ENCODE assay signal across 8 mouse cellular contexts in genomic region chr2:60210821-60211220, GRCm38 (mm10). TPM values are rescaled to one million over a fixed set of nuclear protein-coding genes. Genes with fewer than 3 reads are reported as not detected.
A peak's percentile ranks its signal among the peaks of the same experiment; 100 is the strongest.
DNase-seq lines count a peak whose midpoint lies in the region; ATAC-seq and TF ChIP-seq lines count a peak whose summit lies in the region.

No protein-coding gene starts in this region.

- DNase-seq in kidney, adult 2 months = no peak
- DNase-seq in kidney, adult 11 months = no peak
- DNase-seq in ES-E14 (ENCODE audit: low read depth, low spot score) = no peak
- DNase-seq in urinary bladder, postnatal 36 days (ENCODE audit: low spot score in 2 of 2) = no peak
- DNase-seq in spleen, postnatal 36 days (ENCODE audit: low spot score in 2 of 2) = no peak
- DNase-seq in natural killer cell, adult 2 months (ENCODE audit: low spot score in 2 of 2) = no peak

- 7% methylated on average over 5 of the region's 5 CpGs for WGBS in kidney, adult 2 months
- 25% methylated on average over 5 of the region's 5 CpGs for WGBS in forebrain, embryonic 12.5 days
- WGBS in liver, embryonic 15.5 days (ENCODE audit: insufficient replicate concordance) = 19% methylated on average over 5 of the region's 5 CpGs

- H3K4me2 ChIP-seq in forebrain, embryonic 12.5 days = peak overlapping the region; percentile 76
- peak overlapping the region; percentile 77 for H3K4me2 ChIP-seq in liver, embryonic 15.5 days

- in situ Hi-C loops in ES-E14 (cut with MboI; ENCODE audit: low sequenced_read_pairs in 2 of 2, unreplicated experiment in 2 of 2) = loop anchor here in 1 of 2 experiments (10.0 kb wide), 1 partner anchor 166 kb away; no protein-coding TSS in a partner anchor

- ATAC-seq in forebrain, embryonic 12.5 days (ENCODE audit: low FRiP score) = no peak
- no peak for ATAC-seq in liver, embryonic 15.5 days (ENCODE audit: insufficient read depth)

- no peak for TF ChIP-seq CTCF in kidney, adult 2 months (conservative IDR thresholded peaks at IDR 0.05; ENCODE audit: insufficient read depth, insufficient read length, low read depth, low read length)

- H3K9me3 ChIP-seq in ES-E14 (ENCODE audit: control insufficient read depth, insufficient read depth, low read depth, low read length) = no peaks in the 10 kb centered on the region
- no peaks in the 10 kb centered on the region for H3K9me3 ChIP-seq in forebrain, embryonic 12.5 days
- H3K9me3 ChIP-seq in liver, embryonic 15.5 days (replicated peaks) = no peaks in the 10 kb centered on the region

- peak overlapping the region; percentile 100 for H3K4me3 ChIP-seq in kidney, adult 2 months (ENCODE audit: insufficient read depth, low read depth, low read length)
- H3K4me3 ChIP-seq in ES-E14 (ENCODE audit: insufficient read depth in 1 of 2, low read depth in 1 of 2, low read length in 2 of 2, poor library complexity in 1 of 2, severe bottlenecking in 1 of 2) = peak overlapping the region; percentile 85 to 99
- H3K4me3 ChIP-seq in forebrain, embryonic 12.5 days (replicated peaks) = peak overlapping the region; percentile 95
- peak overlapping the region; percentile 94 for H3K4me3 ChIP-seq in liver, embryonic 15.5 days (replicated peaks)

- H3K27me3 ChIP-seq in kidney, adult 2 months (replicated peaks; ENCODE audit: control insufficient read depth, insufficient read depth, low read length) = no peaks in the 10 kb centered on the region
- peaks cover 4% of the 10 kb centered on the region; the same call in 1 of the 2 replicates for H3K27me3 ChIP-seq in forebrain, embryonic 12.5 days
- no peaks in the 10 kb centered on the region for H3K27me3 ChIP-seq in liver, embryonic 15.5 days

- peaks cover 2% of the 10 kb centered on the region for H3K36me3 ChIP-seq in kidney, adult 2 months (ENCODE audit: control insufficient read depth, insufficient read depth, low read length)
- peaks cover 4% of the 10 kb centered on the region; the same call in 1 of the 2 replicates for H3K36me3 ChIP-seq in ES-E14 (ENCODE audit: control insufficient read depth, insufficient read depth, low read length, poor library complexity, severe bottlenecking)
- 0 out of 2 replicates have a peak, but pooled peaks cover 12% of the 10 kb centered on the region for H3K36me3 ChIP-seq in forebrain, embryonic 12.5 days (replicated peaks)
- peaks cover 32% of the 10 kb centered on the region for H3K36me3 ChIP-seq in liver, embryonic 15.5 days (replicated peaks)

- peaks cover 28% of the 10 kb centered on the region for H3K4me1 ChIP-seq in kidney, adult 2 months (ENCODE audit: control insufficient read depth, insufficient read depth, low read length)
- peaks cover 8 to 10% of the 10 kb centered on the region in 2 experiments for H3K4me1 ChIP-seq in ES-E14 (ENCODE audit: control insufficient read depth in 2 of 2, insufficient read depth in 2 of 2, low read length in 2 of 2, poor library complexity in 1 of 2)
- H3K4me1 ChIP-seq in forebrain, embryonic 12.5 days = peaks cover 31% of the 10 kb centered on the region
- peaks cover 49% of the 10 kb centered on the region for H3K4me1 ChIP-seq in liver, embryonic 15.5 days (replicated peaks)

- no peak for TF ChIP-seq POLR2A in kidney, adult 2 months (IDR thresholded peaks at IDR 0.05; ENCODE audit: low read depth, low read length)

- no peak overlapping the region for H3K27ac ChIP-seq in kidney, adult 2 months (ENCODE audit: insufficient read depth, low read depth, low read length)
- no peak overlapping the region for H3K27ac ChIP-seq in ES-E14 (ENCODE audit: insufficient read depth, low read depth, low read length, poor library complexity, severe bottlenecking)
- 0 out of 2 replicates have a peak overlapping the region, but pooled peaks have one; percentile 93 for H3K27ac ChIP-seq in forebrain, embryonic 12.5 days
- H3K27ac ChIP-seq in liver, embryonic 15.5 days (replicated peaks) = peak overlapping the region; percentile 94

- H3K9ac ChIP-seq in ES-E14 (ENCODE audit: insufficient read depth, low read depth, low read length, poor library complexity, severe bottlenecking) = peak overlapping the region; percentile 59; the same call in 1 of the 2 replicates
- peak overlapping the region; percentile 94 for H3K9ac ChIP-seq in forebrain, embryonic 12.5 days
- H3K9ac ChIP-seq in liver, embryonic 15.5 days = peak overlapping the region; percentile 95

TF ChIP-seq in ES-E14, 5 proteins besides CTCF, POLR2A, EP300 and RAD21:
- TF ChIP-seq HCFC1 (IDR thresholded peaks at IDR 0.05; ENCODE audit: borderline replicate concordance, insufficient read depth, low read length) = no peak
- TF ChIP-seq ZC3H11A (IDR thresholded peaks at IDR 0.05; ENCODE audit: borderline replicate concordance, low read depth, low read length) = no peak
- no peak for TF ChIP-seq CHD2 (IDR thresholded peaks at IDR 0.05; ENCODE audit: low read depth, low read length)
- TF ChIP-seq MAFK (IDR thresholded peaks at IDR 0.05; ENCODE audit: insufficient read depth, low read depth, low read length) = no peak
- no peak for TF ChIP-seq ZNF384 (IDR thresholded peaks at IDR 0.05; ENCODE audit: low read depth, low read length)

RNA-seq across cellular contexts. Expression of gene March7, which starts 1.1 kb away (rescaled TPM):
- polyA plus RNA-seq in kidney, adult 2 months (2012; rRNA removed) = 8.1 and 10.7 TPM in 2 replicates
- total RNA-seq in ES-E14 (2012; rRNA removed) = 72.8 and 97.8 TPM in 2 replicates
- polyA plus RNA-seq in forebrain, embryonic 12.5 days (2016; fragmentation: Nextera tagmentation; extraction: Ambion mirVana) = 99.0 and 99.9 TPM in 2 replicates
- 20.4 and 21.7 TPM in 2 replicates for polyA plus RNA-seq in liver, embryonic 15.5 days (2015; fragmentation: Nextera tagmentation; extraction: Ambion mirVana)

RNA-seq across cellular contexts. Expression of gene Baz2b, which starts 1.2 kb away (rescaled TPM):
- 15.0 and 16.5 TPM in 2 replicates for polyA plus RNA-seq in kidney, adult 2 months (2012; rRNA removed)
- total RNA-seq in ES-E14 (2012; rRNA removed) = 22.0 and 26.8 TPM in 2 replicates
- polyA plus RNA-seq in forebrain, embryonic 12.5 days (2016; fragmentation: Nextera tagmentation; extraction: Ambion mirVana) = 82.4 and 85.6 TPM in 2 replicates
- 14.8 TPM in 2 replicates for polyA plus RNA-seq in liver, embryonic 15.5 days (2015; fragmentation: Nextera tagmentation; extraction: Ambion mirVana)

Comparison
In these comparisons a context has a peak if more than half of its experiments do, and no peak if none do; other contexts are left out.
1. H3K27ac ChIP-seq: peak in forebrain, embryonic 12.5 days (single experiment) and liver, embryonic 15.5 days (single experiment); none in kidney, adult 2 months (single experiment) and ES-E14 (single experiment).
2. Peak in every context shown above with its lines, with median percentiles within 50 percentile points of each other: H3K4me3 ChIP-seq and H3K9ac ChIP-seq.